Mouse (Mus musculus) CD4-positive helper T cell, adult 2 months (primary cell): ENCODE data around the gene Nags.
"Not testable (repeated sequence)": the region's sequence is repeated elsewhere in the genome, so short reads cannot be mapped to it uniquely, and the experiment has no call there.

Experiments
- DNase-seq: peaks from one replicate; pipeline ENCODE4 v3.0.0-alpha.2; 2012; ENCODE audit warnings: low read depth, missing footprints, low spot score

Nags gene

DNA sequence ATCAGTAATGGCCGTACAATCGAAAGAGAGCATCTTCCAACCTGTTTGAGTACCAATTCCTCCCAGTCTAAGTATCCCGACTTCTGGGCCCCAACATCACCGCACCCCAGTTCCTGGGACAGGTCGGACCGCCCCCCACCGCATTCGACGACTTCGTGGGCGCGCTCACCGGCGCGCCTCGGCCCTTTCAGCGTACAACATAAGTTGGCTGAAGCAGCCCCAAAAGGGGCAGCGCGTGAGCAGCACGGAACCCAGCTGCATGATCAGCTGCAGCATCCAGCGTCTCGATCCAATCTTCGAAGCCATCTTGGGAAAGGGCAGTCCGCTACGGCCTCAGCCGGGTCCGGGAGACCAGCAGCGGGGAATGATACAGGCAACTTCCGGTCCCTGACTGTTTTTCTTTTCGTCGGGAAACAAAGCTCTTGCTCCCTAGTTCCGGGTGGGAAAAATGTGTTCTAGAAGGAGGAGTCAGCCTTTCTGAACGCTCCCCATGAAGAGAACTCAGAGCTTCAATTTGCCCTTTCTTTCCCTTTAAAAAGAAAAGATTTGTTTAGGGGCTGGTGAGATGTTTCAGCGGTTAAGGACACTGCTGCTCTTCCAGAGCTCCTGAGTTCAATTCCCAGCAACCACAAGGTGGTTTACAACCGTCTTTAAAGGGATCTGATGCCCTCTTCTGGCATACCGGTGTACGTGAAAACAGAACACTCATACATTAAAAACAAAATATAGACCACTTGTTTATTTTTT lies 10.9 kb downstream of the Nags start, which contains the start of gene Tmem101:
Tmem101 (minus strand) TSS at position 366 of the 747 bp plus-strand sequence.
- DNase-seq: peak; percentile 75

DNA sequence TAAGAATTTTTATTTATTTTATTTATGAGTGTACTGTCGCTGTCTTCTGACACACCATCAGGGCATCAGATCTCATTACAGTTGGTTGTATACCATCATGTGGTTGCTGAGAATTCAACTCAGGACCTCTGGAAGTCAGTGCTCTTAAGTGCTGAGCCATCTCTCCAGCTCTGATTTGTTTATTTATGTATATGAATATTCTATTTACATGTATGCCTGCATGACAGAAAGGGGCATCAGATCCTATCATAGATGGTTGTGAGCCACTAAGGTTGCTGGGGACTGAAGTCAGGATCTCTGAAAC lies 11.4 kb downstream of the Nags start:
- DNase-seq: no peak

DNA sequence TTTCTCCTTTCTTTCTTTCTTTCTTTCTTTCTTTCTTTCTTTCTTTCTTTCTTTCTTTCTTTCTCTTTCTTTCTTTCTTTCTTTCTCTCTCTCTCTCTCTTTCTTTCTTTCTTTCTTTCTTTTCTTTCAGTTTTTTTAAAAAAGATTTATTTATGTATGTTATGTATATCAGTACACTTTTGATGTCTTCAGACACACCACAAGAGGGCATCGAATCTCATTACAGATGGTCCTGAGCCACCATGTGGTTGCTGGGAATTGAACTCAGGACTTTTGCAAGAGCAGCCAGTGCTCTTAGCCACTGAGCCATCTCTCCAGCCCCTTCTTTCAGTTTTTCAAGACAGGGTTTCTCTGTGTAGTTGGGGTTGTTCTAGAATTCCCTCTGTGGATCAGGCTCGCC lies 12.7 kb downstream of the Nags start:
- DNase-seq: not testable (repeated sequence)

DNA sequence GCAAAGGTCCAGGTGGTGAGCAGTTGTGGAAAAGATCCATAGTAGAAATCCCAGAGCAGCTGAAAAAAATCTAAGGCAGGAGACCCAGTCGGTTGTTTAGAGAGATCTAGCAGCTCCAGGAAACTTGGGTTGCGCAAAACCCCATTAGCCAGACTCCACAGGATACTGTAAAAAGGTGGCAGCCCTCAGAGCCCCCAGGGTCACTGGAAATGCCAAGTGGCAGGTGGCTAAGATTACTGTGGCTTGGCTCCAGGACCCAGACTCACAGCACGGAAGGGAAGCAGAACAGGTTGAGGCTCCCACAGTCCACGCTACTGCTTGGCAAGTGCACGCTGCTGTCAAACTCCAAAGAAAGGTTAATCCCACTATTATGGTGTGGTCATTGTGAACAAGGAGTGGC lies 14.5 kb downstream of the Nags start:
- no peak for DNase-seq

DNA sequence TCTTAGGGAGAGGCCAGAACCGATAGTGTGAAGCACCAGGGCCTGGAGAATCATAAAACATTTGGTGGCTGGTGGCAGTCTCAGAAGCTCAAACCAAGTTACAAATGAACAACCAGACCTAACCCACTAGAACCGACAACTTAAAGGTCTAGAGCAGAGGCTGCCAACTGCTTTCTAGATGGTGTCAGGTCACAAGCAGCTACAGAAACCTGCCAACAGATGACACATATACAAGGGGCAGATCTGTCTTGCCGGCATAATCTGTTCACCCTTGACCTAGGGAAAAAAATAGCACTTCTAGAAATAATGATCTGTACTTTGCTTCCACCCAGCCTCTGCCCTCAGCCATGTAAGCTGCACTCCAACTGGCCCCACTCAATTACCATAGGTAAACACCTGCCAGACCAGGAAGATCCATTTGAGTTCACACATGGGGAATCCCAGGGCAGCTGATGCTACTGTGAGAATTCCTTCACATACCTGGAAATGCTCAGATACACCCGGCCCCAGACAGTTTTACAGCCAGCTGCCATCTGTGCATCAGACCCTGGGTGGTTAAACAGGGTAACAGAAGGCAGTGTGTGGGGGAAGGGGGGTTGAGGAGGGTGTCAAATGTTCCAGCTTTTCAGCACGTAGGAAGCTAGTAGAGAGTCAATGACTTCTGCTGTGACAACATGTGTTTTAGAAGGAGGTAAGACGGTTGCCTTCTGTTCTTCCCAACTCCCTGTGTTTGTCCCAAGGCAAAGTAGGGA lies 20.8 kb downstream of the Nags start:
- no peak for DNase-seq

DNA sequence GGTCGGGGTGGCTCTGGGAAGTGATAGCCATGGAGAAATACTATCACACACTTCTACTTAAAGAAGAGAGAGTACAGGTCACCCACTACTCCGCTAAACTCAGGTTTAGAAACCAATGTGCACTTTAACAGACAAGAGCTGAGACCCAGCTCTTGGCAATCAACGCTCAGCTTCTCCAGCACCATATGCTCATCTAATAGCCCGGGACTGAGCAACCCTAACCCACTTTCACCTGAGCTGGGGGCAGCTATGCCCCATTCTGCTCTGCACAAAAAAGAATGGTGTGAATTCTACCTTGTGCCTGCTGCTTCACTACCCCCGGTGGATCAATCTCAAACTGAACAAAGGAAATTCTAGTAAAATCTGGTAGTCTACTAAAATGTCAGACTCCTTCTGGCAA lies 22.2 kb downstream of the Nags start:
- DNase-seq: no peak

DNA sequence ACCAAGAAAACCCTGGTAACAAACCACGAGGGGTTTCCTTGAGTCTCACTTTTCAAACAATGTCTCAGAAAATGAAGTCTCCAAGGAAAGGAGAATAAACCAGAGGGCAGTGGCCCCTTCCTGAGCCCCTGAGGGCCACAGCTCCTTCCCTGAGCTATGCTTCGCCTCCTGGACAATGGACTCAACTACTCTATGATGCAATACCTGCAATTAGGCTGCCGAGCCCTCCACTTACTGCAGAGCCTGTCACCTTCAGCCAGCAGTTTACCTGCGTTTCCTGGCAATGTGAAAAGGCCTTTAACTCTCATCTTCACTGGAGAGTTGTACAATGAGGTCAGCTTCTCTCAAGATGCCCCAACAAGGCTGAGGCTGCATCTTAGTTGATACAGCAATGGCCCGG lies 23.4 kb downstream of the Nags start:
- no peak for DNase-seq

DNA sequence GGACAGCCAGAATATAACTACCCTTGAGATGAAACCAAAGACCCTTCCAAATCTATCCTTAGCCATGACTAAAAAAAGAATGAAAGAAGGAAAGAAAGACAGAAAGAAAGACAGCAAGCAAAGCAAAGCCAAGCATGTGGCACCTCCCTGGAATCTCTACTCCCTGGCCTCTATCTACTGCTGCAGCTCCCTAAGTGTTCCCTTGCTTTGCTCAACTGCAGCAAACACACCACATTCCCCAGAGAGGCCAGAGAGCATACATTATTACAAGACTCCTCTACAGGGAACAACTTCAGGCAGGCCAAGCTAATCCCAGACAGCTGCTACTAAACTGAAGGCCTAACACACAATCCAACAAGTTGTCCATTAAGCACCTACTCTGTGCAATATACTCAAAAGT lies 34.5 kb downstream of the Nags start:
- no peak for DNase-seq

DNA sequence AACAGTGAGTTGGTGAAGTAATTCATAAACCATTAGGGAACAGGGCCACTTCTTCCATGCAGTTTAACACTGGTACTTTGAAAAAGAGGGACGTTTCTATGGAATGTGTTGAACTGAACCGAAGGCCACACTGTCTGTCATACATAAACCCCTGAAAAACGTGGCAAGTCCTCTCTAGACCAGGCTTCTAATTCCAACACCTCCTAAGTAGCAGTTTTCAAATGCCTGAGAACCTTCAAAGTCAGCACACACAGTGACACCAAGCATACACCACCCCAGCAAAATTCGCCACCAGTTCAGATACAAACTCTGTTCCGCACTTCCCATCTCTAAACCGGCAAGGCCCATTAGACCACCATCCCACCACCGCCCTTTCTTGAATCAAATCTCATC lies 38.9 kb downstream of the Nags start:
- DNase-seq: no peak

DNA sequence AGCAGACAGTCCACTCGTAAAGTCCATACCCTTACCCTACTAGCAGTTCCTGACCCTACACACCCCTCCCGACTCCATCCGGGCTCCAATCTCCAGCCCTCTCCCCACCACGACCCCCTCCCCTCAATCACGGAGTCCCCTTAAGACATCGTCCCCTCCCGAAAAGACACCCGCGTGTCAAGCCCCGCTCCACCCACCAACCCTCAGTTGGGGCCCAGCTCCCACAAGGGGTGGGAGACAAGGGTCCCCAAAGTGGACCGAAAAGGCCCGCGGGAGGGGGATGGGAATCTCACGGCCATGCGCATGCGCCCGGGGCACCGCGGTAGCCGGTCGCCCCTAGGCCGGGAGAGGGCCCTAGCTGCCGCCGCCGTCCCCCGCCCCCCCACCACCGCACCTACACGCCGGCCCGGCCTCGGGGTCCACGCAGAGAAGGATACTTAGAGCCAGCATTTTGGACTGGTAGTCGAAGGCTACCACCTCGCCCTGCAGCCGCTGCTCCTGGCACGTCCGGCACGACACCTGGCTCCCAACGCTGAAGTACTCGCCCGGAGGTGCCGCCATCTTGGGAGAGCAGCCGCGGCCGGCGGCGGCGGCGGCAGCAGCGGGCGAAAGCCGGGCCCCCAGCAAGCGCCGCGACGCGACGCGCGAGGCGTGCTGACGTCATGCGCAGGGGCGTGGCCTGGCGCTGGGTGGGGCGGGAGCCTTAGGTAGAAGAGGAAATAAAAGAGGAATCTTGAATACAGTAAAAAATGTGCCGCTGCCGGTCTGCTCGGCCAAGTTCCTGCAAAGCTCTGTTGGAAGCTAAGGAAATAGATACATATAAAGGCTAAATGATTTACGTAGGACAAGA lies 39.6 kb downstream of the Nags start, which contains the start of gene Lsm12:
Lsm12 (minus strand) TSS at position 651 of the 850 bp plus-strand sequence.
- peak; percentile 97 for DNase-seq

DNA sequence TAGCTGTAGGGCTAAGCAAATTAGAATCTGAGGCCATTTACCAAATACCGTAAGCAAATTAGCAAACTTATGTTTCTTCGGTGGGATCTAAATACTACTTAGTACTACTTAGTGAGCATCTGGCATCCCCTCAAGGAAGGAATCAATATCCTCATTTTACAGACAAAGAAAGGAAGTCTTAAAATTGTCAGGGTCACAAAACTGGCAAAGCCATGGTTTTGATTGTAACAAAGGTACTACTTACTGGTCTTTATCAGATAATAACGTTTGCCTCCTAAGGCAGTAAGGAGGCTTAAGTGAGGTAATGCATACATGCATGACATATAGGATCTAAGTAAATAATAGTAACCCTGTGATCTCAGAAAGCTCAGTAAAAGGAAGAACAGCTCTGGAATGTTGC lies 40.4 kb downstream of the Nags start:
- no peak for DNase-seq

DNA sequence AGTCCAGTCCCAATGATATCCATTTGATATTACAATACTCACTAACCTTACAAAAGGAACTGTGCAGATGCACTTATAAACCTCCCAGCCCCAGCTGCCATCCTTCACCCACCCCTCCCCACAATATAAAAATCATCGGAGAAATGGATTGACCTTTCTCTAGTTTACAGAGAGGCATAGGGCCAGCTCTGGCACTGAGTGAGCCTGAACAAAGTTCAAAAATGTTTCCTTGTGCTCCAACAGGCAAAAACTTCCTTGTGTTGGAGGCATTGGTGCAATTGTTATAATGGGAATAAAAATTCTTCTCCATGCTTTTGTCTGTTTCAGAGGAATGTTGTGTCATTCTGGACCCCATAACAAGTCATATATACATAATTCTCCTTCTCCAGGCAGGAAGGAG lies 40.9 kb downstream of the Nags start:
- DNase-seq: no peak

DNA sequence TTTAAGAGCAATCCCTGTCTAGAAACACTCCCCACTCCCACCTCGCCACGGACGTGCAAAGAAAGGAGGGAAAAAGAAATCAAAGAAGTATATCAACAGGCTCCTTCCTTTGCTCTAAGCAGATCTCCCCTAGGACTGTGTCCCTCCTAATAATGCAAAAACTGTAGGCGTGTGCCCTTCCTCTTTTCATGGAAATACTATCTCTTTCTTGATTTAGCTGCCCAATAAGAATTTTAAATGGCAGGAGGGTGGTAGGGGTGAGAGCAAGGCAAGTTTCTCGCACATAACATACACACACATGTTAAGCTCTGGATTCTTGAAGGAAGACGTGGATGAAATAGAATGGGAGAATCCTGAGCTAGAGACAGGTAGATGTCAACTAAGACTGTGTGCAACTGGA lies 43.7 kb downstream of the Nags start:
- DNase-seq: no peak

DNA sequence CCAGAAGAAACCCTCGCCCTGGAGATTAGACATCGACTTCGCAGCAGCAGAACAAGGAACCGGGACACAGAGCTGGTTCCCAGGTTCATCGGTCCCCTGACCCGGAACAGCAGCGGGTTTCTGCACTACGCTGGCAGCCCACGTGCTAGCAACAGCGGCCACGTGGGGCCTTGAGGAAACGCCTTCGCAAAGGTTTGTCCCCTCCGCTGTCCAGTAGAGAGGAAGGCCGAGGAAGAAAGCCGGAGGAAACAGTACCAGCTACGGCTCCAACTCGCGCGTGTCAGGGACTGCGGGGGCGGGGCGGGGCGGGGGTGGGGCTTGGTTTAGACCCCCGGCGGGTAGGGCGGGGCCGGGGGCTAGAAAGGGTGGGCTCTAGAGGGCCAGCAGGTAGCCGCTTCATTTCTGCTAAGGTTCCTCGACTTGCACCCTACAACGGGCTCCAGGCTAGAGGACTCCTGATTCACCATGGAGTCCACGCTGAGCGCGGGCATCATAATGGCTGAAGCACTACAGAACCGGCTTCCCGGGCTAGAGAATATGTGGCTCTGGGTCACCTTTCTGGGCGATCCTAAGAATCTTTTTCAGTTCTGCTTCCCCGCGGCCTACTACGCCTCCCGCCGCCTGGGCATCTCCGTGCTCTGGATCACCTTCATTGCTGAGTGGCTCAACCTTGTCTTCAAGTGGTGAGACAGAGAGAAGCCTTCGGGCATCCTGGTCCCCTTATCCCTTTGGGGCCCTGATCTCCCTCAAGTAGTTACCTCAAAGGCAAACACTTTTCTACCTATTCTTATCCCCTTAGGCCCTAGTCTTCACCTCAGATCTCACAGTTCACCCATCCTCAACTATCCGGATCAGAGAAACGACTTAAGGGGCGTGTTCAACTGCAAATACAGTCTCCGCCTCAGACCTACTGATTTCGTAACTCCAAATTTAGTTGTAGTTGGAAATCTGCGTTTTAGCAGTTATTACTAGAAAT lies 44.4 kb downstream of the Nags start, which contains the start of gene G6pc3:
G6pc3 (plus strand) TSS at position 160 of the 976 bp plus-strand sequence.
- DNase-seq: peak; percentile 86

DNA sequence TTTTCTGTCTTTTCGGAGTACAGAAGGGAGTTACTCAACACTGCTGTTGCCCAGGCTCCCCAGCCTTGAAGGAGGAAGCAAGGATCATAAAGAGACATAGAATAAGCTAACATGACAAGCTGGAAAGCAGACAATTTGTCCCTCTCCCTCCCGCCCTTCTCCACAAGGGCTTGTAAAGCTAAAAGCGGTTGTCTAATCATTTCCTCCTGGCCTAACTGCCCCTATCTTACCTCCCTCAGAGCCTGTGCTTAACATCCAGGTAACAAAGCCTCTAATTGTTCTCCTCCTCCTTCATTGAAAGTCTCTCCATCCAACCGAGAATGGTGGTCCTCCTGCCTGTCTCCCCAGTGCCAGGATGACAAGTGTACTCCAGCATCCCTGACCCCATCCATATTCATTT lies 45.5 kb downstream of the Nags start:
- DNase-seq: no peak

DNA sequence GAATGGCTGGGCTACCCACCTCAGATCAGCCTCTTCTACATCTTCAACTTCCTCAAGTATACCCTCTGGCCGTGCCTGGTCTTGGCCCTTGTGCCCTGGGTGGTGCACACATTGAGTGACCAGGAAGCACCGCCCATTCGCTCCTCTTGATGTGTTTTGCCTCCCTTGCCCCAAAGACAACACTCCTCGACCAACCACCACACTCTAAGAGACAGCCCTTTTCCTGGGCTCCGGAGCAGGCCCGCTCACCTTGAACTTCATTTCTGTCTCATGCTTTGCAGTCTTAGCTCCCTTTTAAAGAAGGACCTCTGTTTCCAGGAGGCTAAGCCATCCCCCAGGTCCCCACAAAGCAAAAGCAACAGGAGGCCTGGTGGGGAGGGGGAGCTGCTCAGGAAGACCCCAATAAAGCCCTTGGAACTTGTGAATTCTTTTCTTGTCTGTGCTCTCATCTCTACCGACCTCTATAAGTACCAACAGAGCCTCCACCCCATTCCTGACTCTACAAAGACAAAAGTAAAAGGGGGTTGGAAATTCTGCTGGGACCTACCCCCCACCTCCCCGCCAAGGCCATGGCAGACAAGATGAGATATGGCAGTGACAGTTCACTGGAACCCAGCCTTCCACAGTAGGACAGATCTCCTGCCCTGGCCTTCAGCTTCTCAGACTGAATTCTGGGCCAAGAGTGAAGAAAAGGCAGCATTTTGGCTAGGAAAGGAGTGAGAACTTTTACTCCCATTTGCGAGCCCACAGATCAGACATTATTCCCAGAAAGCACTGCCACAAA lies 48.5 kb downstream of the Nags start:
- DNase-seq: no peak

DNA sequence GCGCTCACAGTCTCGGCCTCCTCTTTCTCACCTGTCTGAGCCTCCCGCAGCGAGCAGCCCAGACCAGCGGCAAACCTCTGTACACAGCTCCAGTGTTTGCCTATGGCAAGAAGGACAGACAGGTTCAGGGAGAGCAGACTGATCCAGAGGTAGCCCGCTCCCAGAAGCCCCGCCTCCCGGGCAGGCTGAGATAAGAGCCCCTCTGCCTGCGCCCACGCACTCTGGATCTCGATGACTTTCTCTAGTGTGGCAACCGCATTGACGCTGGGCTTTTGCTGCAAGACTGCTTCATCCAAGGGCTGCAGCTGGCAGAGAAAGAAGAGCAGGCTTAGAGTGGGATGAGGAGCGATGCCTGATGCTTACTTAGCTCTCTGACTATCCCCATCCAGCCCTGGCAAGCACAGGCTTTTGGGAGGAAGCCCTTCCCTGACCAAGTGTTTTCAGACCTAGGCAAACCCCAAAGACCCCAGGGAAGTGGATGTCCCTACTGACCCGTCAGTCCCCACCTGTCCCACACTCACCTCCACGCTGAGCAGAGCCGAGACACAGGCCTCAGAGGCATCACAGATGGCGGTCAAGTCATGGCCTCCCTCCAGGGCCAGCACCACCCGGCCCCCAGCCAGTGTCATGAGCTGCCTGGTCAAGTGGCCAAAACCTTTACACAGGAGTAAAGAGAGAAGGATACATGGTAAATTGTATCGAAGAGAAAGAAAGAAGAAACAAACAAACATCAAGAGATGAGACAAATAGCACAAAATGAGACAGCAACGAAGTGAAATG lies 50.9 kb downstream of the Nags start:
- DNase-seq: no peak

DNA sequence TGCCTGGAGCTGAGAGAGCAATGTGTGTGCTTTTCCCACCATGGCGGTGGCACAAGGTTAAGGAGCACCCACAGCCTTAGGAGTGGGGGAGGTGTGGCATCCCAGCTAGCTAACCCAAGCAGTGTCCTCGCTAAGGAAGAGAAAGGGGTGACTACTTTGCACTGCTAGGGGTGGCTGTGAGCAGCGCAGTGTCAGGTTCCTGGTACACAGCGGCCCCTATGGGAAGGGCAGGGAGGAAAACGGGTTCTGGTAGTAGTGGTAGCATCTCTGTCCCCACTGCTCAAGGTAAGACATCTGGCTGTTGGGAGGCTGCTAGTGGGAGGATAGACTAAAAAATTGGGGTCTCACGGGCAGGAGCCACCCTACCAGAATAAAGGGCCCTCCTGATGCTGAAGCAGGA lies 52.9 kb downstream of the Nags start:
- DNase-seq: no peak
